Mouse (Mus musculus) heart, adult 10 weeks (tissue): ENCODE data around the gene Mrps16. TPM values are rescaled to one million over a fixed set of nuclear protein-coding genes. Genes with fewer than 3 reads are reported as not detected.

Source experiments
- polyA plus RNA-seq: library from polyadenylated mRNA; stranded (reverse); fragments of 350-450 nt; fragmentation: Illumina TruSeq; extraction: RNeasy Lipid Tissue Mini Kit (QIAGEN cat#74804); gene quantifications from one replicate; pipeline ENCODE4 v1.2.3, GENCODE M21; 2014; ENCODE audit warnings: low read depth, low replicate concordance

The Mrps16 gene
- polyA plus RNA-seq: 86.2 TPM

GRCm38 (mm10) chr14:20393205-20393913 lies at the start of gene Mrps16:
TSS of gene Mrps16 (minus strand) at chr14:20393634.

GRCm38 (mm10) chr14:20388441-20389129 lies 4.8 kb downstream of the Mrps16 start, which contains the start of gene Dnajc9:
TSS of gene Dnajc9 (minus strand) at chr14:20388910.

GRCm38 (mm10) chr14:20347991-20348541 lies 45.4 kb downstream of the Mrps16 start, which contains the start of the genes Ecd and Fam149b:
TSS of gene Ecd (minus strand) at chr14:20348121.
TSS of gene Fam149b (plus strand) at chr14:20348162.

Other genes starting within 250 kb of the Mrps16 start
- 1.3 TPM for gene Kcnk5, start 211.8 kb downstream of the Mrps16 start, polyA plus RNA-seq
- gene Kcnk16, start 124.4 kb downstream of the Mrps16 start, polyA plus RNA-seq: not detected
- 35.0 TPM for gene Nudt13, start 98.9 kb downstream of the Mrps16 start, polyA plus RNA-seq
- gene Ecd, start 45.5 kb downstream of the Mrps16 start, polyA plus RNA-seq: 23.3 TPM
- 41.0 TPM for gene Fam149b, start 45.5 kb downstream of the Mrps16 start, polyA plus RNA-seq
- 20.8 TPM for gene Dnajc9, start 4.7 kb downstream of the Mrps16 start, polyA plus RNA-seq
- gene Cfap70, start 58.6 kb upstream of the Mrps16 start, polyA plus RNA-seq: not detected
- 68.7 TPM for gene Anxa7, start 86.5 kb upstream of the Mrps16 start, polyA plus RNA-seq
- gene Mss51, start 103.3 kb upstream of the Mrps16 start, polyA plus RNA-seq: 0.24 TPM
- gene Ppp3cb, start 152.9 kb upstream of the Mrps16 start, polyA plus RNA-seq: 66.4 TPM
- 17.6 TPM for gene Usp54, start 247.4 kb upstream of the Mrps16 start, polyA plus RNA-seq